Mouse (Mus musculus) layer of hippocampus, adult 18-20 months (tissue): ENCODE measurements around the gene Msrb3. TPM values are rescaled to one million over a fixed set of nuclear protein-coding genes. Genes with fewer than 3 reads are reported as not detected.

Experiments
- DNase-seq, 2 experiments: peaks; one replicate each; pipeline ENCODE4 v3.0.0; 2022; ENCODE audit warnings: low spot score in 2 of 2
- long read RNA-seq: library from polyadenylated mRNA; stranded (forward); transcript quantifications from one replicate; pipeline ENCODE4 v2.0.0, GENCODE M21; 2021
- total RNA-seq, 2 experiments: library from RNA; stranded (reverse); gene quantifications; 2 replicates each; pipeline ENCODE4 v1.2.3; 2021

Gene Msrb3
- total RNA-seq = 1 to 10 TPM; 4.1 to 4.2 TPM
- long read RNA-seq, partial matches to known transcripts = 0 of 4 reads
- long read RNA-seq, other reads (novel, unspliced or antisense) = 1 of 4 reads

- peak; percentile 58 to 64 for DNase-seq
Observed at GRCm38 (mm10) chr10:120898785-120899762, at the start of gene Msrb3. Gene Msrb3 (minus strand): TSS chr10:120899101.

DNA sequence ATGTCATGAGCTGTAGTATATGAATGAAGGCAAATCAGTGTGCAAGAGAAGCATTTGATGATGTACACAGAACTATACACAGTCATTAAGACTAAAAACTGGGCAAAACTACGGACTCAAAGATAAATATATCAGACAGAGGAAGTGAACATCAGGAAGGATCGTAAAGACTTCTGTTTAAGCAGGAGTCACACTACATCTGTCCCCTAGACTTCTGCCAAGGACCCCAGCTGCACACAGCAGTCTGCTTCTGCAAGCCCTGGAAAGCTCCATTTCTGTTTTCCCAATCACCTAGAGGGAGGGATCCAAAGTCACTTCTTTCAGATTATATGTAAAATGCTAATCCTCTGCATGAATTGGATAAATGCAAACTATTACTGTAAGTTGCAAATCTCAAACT is 49.6 kb upstream of the Msrb3 start:
- no peak for DNase-seq

- DNase-seq = no peak
Observed at GRCm38 (mm10) chr10:120947842-120948241, 48.9 kb upstream of the Msrb3 start.

DNA sequence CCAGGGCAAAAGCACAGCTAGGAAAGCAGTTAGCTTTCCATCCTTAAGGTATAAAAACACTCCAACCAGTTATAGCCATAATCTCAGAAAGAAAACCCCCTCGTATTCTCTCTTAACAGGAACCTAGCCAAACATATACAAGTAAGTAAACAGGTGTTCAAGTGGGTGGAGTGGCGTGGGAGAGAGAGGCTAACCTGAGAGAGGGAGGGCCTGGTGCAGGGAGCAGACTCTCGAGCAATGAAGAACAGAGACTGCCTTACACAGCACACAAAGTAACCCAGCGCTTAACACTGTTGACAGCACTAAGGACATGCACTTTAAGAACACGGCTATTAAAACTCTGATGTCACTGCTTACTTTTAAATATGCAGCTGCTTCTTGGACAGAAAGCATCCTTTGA is 47.9 kb upstream of the Msrb3 start:
- no peak for DNase-seq

DNA sequence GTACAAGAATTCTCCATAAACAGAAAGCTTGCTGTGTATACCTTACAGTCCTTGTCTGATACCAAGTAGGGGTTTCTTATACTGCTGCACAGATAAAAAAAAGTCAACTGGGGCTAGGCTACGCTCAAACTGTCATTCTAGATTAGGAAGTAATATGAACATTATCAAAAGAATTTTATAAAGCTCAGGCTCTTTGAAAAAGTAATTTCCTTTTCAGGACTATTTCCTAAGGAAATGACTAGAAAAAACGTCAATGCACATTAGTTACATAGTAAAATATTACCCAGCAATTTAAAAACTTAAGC is 40.0 kb upstream of the Msrb3 start:
- DNase-seq = no peak

DNA sequence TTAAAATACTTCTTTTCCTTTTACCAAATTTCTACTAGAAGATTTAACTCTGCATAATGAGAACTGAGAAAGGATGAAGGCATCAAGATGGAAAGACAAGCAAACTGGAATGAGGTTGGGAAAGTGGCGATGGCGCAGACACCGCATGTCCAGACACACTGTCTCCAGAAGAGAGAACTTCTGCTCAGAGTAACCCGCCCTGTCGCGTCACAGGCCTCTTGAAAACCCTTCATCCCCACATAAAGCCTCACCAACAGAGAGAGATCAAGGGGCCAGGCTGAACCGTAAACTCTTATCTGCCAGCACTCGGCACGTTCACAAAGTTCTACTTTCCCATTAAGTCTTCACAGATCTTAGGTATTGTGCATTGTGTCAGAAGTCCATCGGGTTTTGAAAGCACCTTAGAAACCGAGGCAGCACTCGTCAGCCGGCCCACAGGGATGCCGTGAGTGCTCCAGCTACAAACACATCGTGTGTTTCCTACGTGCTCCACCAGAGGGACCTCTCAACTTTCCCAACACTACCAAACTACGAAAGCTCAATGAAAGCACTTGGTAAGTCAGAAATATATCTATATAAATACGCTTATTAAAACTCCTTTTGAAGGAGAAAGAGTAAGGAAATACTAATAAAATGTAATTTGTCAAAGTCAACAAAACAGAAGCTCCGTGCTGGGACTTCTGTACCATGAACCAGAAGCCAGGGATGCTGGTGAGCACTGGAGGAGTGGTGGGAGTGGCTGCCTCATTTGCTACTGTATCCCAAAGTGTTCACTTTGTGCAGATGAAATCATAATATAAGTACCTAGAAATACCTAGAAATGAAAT is 39.4 kb upstream of the Msrb3 start:
- peak; percentile 35 to 83 for DNase-seq

GRCm38 (mm10) chr10:120929536-120929935 is 30.6 kb upstream of the Msrb3 start:
- no peak for DNase-seq

GRCm38 (mm10) chr10:120928183-120928582 is 29.3 kb upstream of the Msrb3 start:
- DNase-seq = no peak

DNA sequence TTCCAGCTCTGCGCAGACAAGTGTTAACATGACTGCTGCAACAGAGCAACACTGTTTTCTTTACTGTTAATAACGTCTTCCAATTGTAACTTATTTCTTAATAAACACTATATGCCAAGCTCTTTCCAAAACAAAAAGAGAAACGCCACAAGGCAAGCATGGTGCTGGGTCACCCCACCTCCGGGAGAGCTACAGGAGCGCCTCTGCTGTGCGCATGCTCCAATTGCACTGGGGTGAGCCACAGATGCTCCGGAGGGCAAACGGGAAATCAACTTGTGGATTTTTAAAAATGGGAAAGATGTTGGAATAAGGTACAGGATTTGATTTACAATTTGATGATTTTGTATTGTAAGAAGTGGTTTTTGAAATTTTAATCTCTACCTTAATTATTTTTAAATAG is 27.3 kb upstream of the Msrb3 start:
- no peak for DNase-seq

- no peak for DNase-seq
Observed at GRCm38 (mm10) chr10:120921501-120921900, 22.6 kb upstream of the Msrb3 start.

DNA sequence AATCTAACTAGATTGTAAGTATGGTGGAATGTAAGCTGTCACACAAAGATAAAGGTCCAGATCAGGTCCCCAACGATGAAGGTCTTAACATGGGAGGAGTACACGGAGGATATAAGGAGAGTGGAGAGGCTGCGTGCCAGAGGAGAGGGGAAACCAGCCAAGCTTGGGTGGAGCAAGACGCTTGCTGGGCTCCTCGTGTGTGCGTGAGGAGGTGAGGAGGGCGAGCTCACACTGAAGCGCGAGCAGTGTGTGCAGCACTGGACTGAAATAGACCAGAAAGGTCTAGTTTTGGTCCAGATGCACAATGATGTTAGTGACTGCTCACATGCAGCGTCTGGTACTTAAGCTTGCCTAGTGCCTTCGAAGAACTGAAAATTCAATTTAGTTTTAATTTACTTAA is 21.7 kb upstream of the Msrb3 start:
- no peak for DNase-seq

GRCm38 (mm10) chr10:120916250-120916649 is 17.3 kb upstream of the Msrb3 start:
- no peak for DNase-seq

DNA sequence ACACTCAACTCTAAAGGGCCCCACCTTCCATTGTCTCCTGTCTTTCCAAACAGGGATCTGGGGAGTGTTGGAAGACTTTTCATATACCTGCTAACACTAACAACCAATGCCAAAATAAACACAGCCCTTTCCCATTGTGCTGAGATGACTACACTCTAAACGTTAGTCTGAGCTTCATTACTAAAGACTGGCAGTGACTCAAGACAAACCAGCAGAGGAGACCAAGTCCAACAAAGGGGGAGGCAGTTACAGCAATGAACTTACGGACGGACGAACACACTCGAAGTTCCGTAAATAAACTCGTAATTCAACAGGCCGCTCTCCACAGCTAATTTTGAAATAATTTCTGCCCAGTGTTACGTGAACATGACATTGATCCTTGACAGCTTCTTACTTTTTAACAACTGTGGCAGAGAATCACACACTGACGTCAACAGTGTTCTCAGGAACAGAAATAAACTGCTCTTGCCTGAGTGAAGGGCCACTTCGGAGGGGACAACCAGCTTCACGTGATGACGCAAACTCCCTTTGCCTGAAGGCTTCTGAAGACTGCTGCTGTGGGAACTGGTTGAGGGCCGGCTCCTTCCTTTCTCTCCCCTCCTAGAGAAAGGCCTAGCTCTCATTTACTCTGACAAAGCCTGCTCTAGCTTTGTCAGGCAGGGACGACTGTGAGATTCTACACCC is 16.2 kb upstream of the Msrb3 start:
- DNase-seq = no peak

DNA sequence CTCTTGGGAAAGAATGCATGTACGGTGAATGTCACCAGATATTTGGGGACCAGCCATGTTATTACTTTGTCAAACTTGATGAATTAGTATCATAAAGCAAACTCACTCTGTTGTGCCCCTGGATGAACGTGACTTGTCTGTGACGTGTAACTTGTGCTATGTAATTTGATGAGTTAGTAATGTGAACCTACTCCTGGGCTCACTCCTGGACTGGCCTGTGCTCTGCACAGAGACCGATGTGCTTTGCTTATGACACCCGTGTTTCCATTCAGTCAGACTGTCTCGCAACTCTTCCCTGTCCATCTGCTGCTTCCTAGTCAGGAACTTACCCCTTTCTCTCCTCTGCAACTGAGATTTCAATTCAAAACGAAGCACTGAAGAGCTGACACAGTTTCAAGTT is 15.4 kb upstream of the Msrb3 start:
- DNase-seq = no peak

DNA sequence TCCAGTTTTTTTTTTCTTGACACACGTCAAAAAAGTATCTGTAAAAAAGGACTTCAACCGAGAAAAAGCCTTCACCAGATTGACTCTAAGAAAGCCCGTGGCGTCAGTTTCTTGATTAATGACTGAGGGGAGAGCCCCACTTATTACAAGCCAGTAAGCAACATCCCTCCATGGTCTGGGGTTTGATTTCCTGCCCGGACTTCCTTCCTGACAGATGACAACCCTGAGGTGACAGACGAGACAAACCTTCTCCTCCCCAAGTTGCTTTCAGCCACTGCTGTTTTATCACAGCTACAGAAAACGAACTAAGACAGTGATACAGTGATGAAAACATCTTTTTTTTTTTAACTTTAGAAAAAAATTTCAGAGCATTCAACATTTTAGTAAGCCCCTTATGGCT is 14.9 kb upstream of the Msrb3 start:
- DNase-seq = no peak

DNA sequence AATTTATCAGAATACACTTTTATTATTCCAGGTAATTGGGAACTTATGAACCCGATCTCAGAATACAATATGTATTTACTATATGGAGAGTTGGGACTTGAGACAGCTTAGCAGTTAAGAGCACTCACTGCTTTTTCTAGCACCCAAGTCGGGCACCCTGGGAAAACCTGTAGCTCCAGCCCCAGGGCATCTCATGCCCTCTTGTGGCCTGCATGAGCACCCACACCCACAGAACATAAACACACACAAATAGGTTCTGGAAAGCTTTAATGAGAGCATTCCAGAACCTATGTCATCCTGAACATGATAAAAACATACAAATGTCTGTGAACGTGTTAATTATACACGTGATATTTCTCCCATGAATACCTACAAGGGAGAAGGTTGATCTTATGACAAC is 13.1 kb upstream of the Msrb3 start:
- no peak for DNase-seq

DNA sequence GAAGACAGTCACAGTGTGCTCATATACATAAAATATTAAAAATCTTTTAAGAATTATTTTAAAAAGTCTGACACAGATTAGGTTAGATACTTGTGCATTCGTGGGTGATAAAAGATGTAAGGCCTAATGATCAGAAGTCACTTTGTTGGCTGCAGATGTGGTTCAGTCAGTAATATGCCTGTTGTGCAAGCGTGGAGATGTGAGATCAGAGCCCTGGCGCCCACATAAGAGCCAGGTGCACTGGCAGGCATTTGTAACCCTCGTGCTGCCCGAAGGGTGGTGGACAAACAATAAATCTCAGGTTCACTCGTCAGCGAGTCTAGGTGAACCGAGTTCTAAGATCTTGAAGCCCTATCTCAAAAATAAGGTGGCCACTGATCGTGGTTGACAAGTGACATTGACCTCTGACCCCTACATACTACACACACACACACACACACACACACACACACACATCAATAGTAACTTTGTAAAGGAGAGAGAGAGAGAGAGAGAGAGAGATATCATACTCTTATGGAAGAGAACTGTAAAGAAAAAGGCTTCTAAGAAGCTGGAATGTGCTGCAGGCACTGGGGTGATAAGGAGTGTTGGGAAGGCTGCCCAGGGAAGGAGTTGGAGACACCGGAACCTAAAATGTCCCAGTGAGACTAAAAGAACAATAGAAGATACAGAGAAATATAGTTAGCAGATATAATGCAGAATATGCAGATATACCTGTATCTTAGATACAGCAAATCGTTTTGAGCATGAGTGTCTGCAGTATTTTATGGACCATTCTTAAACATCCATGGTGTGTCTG is 10.1 kb upstream of the Msrb3 start:
- no peak for DNase-seq

- no peak for DNase-seq
Observed at GRCm38 (mm10) chr10:120904676-120905075, 5.8 kb upstream of the Msrb3 start.

GRCm38 (mm10) chr10:120903843-120904468 is 5.1 kb upstream of the Msrb3 start:
- no peak for DNase-seq

GRCm38 (mm10) chr10:120901746-120902145 is 2.8 kb upstream of the Msrb3 start:
- no peak for DNase-seq
